20 mouse cellular contexts compared by ENCODE assay signal in genomic region chr8:61285896-61286295, GRCm38 (mm10).
A peak's percentile ranks its signal among the peaks of the same experiment; 100 is the strongest.
DNase-seq lines count a peak whose midpoint lies in the region; ATAC-seq lines count a peak whose summit lies in the region.
"Had no signal": no experiment of that assay in that cellular context is flagged by ENCODE, and none has a peak within 500 bp of the region (broad histone marks: within the 10 kb centered on the region; RNA-seq: fewer than 3 reads in every experiment).

No protein-coding gene starts in this region.

- intact Hi-C loops in left cerebral cortex, postnatal 4 days (cut with DNase I), result no loop called here

- no peak overlapping the region for H3K9ac ChIP-seq in kidney, embryonic 15.5 days
- no peak overlapping the region for H3K9ac ChIP-seq in embryonic facial prominence, embryonic 11.5 days (replicated peaks; ENCODE audit: low read length)
- no peak overlapping the region for H3K9ac ChIP-seq in limb, embryonic 13.5 days
- H3K9ac ChIP-seq: forebrain, postnatal 0 days; liver, embryonic 12.5 days; lung, embryonic 14.5 days; neural tube, embryonic 15.5 days had no signal

- H3K27me3 ChIP-seq in kidney, embryonic 15.5 days, result no peaks in the 10 kb centered on the region
- H3K27me3 ChIP-seq in embryonic facial prominence, embryonic 11.5 days (ENCODE audit: control insufficient read depth, insufficient read depth, low read length), result no peaks in the 10 kb centered on the region
- no peaks in the 10 kb centered on the region for H3K27me3 ChIP-seq in limb, embryonic 13.5 days
- H3K27me3 ChIP-seq: liver, embryonic 12.5 days; neural tube, embryonic 15.5 days had no signal

- no peak for DNase-seq in kidney, postnatal 10 days
- peak; percentile 55 for DNase-seq in MN1 (ENCODE audit: low spot score)
- DNase-seq in embryonic facial prominence, embryonic 11.5 days (ENCODE audit: low spot score), result peak; percentile 70
- DNase-seq in layer of hippocampus, adult 11-12 months (ENCODE audit: low spot score), result no peak
- DNase-seq in left cerebral cortex, postnatal 4 days, result no peak
- DNase-seq: adrenal gland, postnatal 25 days; cerebellum, adult 11 months; cerebellum, postnatal 25 days; embryo, embryonic 11 days; forebrain, postnatal 0 days; lung, embryonic 14.5 days; lung, postnatal 4 days; spleen, adult 18-20 months; thymus, adult 2 months had no signal

- 18% methylated on average over 7 of the region's 7 CpGs for WGBS in kidney, embryonic 15.5 days
- WGBS in embryonic facial prominence, embryonic 11.5 days, result 20% methylated on average over 7 of the region's 7 CpGs
- WGBS in limb, embryonic 13.5 days, result 13% methylated on average over 7 of the region's 7 CpGs

- peaks cover 87% of the 10 kb centered on the region for H3K4me1 ChIP-seq in kidney, embryonic 15.5 days
- H3K4me1 ChIP-seq in embryonic facial prominence, embryonic 11.5 days (ENCODE audit: control insufficient read depth, insufficient read depth, low read length), result peaks cover 3% of the 10 kb centered on the region
- H3K4me1 ChIP-seq in limb, embryonic 13.5 days, result peaks cover 80% of the 10 kb centered on the region

- no peak overlapping the region for H3K4me3 ChIP-seq in kidney, embryonic 15.5 days (replicated peaks)
- no peak overlapping the region for H3K4me3 ChIP-seq in embryonic facial prominence, embryonic 11.5 days (ENCODE audit: low read depth, low read length)
- H3K4me3 ChIP-seq in limb, embryonic 13.5 days, result no peak overlapping the region
- H3K4me3 ChIP-seq: liver, embryonic 12.5 days; neural tube, embryonic 15.5 days had no signal

- no peak for ATAC-seq in kidney, embryonic 15.5 days (replicated peaks; ENCODE audit: low FRiP score)
- ATAC-seq in embryonic facial prominence, embryonic 11.5 days (replicated peaks; ENCODE audit: insufficient number of reproducible peaks, low FRiP score, low TSS enrichment, low read depth), result no peak
- ATAC-seq in limb, embryonic 13.5 days (ENCODE audit: low FRiP score, low read depth), result no peak
- ATAC-seq: activated CD4-positive, CD25-positive, alpha-beta regulatory T cell, adult 4 months; forebrain, postnatal 0 days; liver, embryonic 12.5 days; midbrain, embryonic 16.5 days had no signal

- H3K4me2 ChIP-seq in kidney, embryonic 15.5 days, result peak overlapping the region; percentile 24
- H3K4me2 ChIP-seq in embryonic facial prominence, embryonic 11.5 days (ENCODE audit: low read depth, low read length), result no peak overlapping the region
- H3K4me2 ChIP-seq in limb, embryonic 13.5 days (replicated peaks), result peak overlapping the region; percentile 47
- H3K4me2 ChIP-seq: liver, embryonic 12.5 days; lung, embryonic 14.5 days; neural tube, embryonic 15.5 days had no signal

- no peaks in the 10 kb centered on the region for H3K9me3 ChIP-seq in kidney, embryonic 15.5 days (replicated peaks)
- H3K9me3 ChIP-seq in embryonic facial prominence, embryonic 11.5 days (replicated peaks; ENCODE audit: control insufficient read depth, low read length), result no peaks in the 10 kb centered on the region
- H3K9me3 ChIP-seq in limb, embryonic 13.5 days, result no peaks in the 10 kb centered on the region
- H3K9me3 ChIP-seq: liver, embryonic 12.5 days; neural tube, embryonic 15.5 days had no signal

- peak overlapping the region; percentile 45; the same call in 1 of the 2 replicates for H3K27ac ChIP-seq in kidney, embryonic 15.5 days
- no peak overlapping the region for H3K27ac ChIP-seq in embryonic facial prominence, embryonic 11.5 days (replicated peaks; ENCODE audit: low read depth, low read length)
- H3K27ac ChIP-seq in limb, embryonic 13.5 days, result no peak overlapping the region; the same call in 1 of the 2 replicates
- H3K27ac ChIP-seq: liver, embryonic 12.5 days; neural tube, embryonic 15.5 days had no signal

- H3K36me3 ChIP-seq in kidney, embryonic 15.5 days, result no peaks in the 10 kb centered on the region
- H3K36me3 ChIP-seq in embryonic facial prominence, embryonic 11.5 days (replicated peaks; ENCODE audit: control insufficient read depth, insufficient read depth, low read depth, low read length), result no peaks in the 10 kb centered on the region
- no peaks in the 10 kb centered on the region for H3K36me3 ChIP-seq in limb, embryonic 13.5 days
- H3K36me3 ChIP-seq: liver, embryonic 12.5 days; neural tube, embryonic 15.5 days had no signal

Comparison
In these comparisons a context has a peak if more than half of its experiments do, and no peak if none do; other contexts are left out.
1. DNase-seq: peak in MN1 (single experiment) and embryonic facial prominence, embryonic 11.5 days (single experiment); none in kidney, postnatal 10 days (single experiment), layer of hippocampus, adult 11-12 months (single experiment) and left cerebral cortex, postnatal 4 days (single experiment).